Mouse (Mus musculus) adipocyte (in vitro differentiated cells): ENCODE measurements around the gene Gabrb3.
A peak's percentile ranks its signal among the peaks of the same experiment; 100 is the strongest.

Experiments used
- DNase-seq: peaks from one replicate; pipeline ENCODE4 v3.0.0-alpha.2; 2016; ENCODE audit warnings: low spot score

The Gabrb3 gene

GRCm38 (mm10) chr7:57532676-57533075 lies 113.2 kb downstream of the Gabrb3 start:
- DNase-seq = no peak

- peak; percentile 2 for DNase-seq
Measured at GRCm38 (mm10) chr7:57538565-57538964, 119.1 kb downstream of the Gabrb3 start.

- DNase-seq = no peak
Measured at GRCm38 (mm10) chr7:57560732-57561436, 141.4 kb downstream of the Gabrb3 start.

DNA sequence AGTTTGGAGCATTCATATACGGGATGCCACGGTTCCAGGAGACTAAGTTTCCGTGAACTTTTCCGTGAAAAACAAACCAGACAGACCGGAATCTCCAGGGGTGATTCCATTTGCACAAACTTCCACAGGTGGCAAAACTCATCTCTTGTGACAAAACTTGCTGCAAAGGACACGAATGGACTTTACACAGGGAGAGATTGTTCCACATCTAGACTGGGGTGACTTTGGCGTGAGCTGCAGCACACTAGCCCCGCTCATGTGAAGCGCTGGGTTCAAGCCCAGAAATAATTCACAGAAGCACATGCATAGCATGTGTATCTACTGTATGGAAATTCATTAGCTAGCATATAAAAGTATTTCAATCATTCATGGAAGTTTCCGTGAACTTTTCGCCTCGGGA lies 144.9 kb downstream of the Gabrb3 start:
- no peak for DNase-seq

- DNase-seq = no peak
Measured at GRCm38 (mm10) chr7:57590451-57591248, 171.2 kb downstream of the Gabrb3 start.

- DNase-seq = no peak
Measured at GRCm38 (mm10) chr7:57591249-57591577, 171.7 kb downstream of the Gabrb3 start.

GRCm38 (mm10) chr7:57591578-57592431 lies 172.3 kb downstream of the Gabrb3 start:
- no peak for DNase-seq

GRCm38 (mm10) chr7:57597341-57597740 lies 177.8 kb downstream of the Gabrb3 start:
- no peak for DNase-seq

- DNase-seq = no peak
Measured at GRCm38 (mm10) chr7:57618697-57619096, 199.2 kb downstream of the Gabrb3 start.

DNA sequence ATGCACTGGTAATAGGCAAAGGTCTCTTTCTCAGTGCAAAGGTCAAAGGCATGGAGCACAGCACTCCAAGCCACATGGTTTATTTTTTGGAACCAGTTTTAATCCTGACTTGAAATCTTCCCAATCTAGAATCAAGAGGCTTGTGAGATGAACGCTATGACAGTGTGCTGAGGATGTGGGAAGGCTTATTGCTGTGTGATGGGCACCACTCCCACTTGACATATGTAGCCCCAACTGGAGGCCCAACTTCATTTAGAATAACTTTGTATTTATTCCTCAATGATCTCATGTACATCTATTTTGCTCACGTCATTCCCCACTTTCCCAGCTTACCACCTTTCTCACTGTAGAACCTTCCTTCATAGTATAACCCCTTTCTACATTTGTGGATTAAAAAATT lies 200.5 kb downstream of the Gabrb3 start:
- DNase-seq = no peak

DNA sequence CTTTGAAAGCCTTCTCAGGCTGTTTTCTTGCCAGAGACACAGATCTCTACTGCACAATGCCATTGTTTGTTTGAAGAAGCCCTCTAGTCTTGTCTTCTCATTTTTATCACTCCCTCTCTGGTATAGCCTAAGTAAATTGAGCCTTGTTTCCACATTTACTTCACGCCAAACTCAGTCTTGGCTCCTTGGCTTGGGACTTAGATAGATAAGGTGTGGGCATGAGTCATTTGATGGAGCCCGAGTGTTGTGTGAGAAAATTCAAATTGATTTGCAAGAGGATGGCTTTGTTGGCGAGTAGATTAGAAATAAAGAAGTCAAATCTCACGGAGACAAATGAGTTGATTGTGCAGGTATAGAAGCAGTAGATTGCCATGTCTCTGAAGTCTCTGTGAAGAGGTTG lies 204.2 kb downstream of the Gabrb3 start:
- no peak for DNase-seq

DNA sequence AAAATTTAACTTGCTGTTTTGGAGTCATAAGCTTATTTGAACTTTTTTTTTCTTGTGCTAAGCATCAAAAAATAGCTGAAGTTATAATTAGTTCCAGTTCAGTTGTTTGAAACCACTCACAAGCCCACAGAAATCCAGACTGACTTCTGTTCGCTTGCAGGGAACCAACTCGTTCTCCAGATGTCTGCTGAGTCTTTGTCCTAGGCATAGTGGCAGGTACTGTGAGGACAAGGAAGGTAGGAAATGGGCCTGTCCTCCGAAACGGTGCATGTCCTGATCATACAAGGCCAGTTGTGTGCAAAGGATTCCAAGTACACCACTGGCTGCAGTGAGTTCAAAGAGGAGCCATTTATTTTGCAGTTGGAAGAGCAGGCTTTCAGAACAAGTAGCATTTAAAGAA lies 215.5 kb downstream of the Gabrb3 start:
- no peak for DNase-seq

DNA sequence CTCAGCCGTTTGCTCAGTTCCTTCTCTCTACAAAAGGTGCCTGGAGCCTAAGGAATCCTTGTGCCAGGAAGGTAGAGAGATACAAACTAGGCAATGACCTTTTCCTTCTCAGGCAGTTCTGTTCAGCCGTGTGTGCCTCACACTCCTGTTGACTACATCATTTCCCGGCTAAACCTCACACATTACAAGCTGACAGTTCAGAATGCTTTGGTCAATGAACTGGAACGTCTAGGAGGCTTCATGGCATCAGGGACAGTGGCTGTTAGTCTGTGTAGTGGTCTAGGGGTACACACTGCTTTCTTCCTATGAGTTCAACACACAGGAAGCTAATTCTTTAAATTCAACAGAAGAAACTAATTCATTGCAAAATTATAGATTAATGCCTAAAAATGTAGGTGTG lies 216.2 kb downstream of the Gabrb3 start:
- no peak for DNase-seq

DNA sequence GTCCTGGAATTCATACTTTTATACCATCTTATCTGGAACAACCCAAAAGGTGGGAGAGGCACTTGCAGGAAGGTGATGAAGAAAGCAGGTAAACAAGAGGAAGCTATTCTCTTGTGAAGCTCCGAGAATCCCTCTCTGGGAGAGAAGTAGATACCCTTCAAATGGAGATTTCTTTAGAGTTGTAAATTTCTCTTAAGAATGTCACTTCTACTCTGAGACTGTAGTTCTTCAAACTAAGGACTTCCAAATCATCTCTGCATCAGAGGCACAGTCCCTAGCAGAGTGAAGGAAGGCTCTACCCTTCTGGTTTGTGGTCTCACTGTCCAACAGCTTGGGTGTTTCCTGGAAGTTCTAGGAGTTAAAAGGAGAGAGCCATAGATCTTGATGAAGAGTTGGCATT lies 221.3 kb downstream of the Gabrb3 start:
- no peak for DNase-seq

GRCm38 (mm10) chr7:57647345-57647744 lies 227.9 kb downstream of the Gabrb3 start:
- no peak for DNase-seq

DNA sequence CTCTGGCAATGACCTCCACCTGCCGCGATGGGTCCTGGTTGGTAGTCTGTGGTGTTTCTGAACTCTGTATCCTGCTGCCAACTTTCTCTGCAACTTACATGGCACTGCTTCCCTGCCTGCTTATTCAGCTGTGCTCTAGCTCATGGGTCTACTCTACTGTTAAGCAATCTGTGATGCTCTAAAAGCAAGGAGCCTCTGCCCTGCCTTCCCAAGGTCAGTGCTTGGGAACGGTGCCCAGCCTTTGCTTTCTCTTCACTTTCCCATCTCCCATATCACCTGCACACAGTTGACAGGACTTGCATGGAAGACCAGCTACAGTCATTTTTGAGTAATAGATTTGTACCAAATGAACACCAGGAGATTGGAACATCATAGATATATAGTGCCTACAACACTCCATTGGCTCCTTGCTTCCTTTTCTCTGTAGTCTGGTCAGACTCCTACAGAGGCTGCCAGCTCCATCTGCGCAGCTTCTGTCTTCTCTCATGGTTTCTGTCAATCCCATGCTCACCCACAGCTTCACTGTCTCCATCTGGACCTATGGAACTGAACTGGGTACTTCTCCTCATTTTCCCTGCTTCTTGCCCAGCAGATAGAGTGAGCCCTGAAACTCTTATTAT lies 228.8 kb downstream of the Gabrb3 start:
- DNase-seq = no peak

GRCm38 (mm10) chr7:57677352-57677751 lies 257.9 kb downstream of the Gabrb3 start:
- no peak for DNase-seq

- no peak for DNase-seq
Measured at GRCm38 (mm10) chr7:57689836-57690235, 270.3 kb downstream of the Gabrb3 start.

DNA sequence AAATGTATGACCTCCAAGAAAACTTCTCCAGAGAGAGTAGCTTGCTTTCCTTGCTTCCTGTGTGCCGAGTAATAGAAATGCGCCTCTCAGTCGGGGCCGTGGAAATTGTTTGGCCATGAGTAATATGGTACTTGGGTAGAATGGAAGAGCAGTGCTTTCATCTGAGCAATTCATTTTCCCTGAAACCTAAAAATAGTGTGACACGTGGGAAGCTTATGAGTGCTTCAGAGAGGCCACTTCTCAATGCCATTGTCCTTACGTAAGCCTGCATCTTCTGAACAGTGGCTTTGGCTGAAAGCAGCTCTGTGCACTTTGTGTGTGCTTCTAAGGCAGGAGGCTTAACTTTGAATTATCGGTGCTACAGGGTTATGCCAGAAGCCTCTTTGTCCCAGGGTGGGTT lies 280.9 kb downstream of the Gabrb3 start:
- no peak for DNase-seq

DNA sequence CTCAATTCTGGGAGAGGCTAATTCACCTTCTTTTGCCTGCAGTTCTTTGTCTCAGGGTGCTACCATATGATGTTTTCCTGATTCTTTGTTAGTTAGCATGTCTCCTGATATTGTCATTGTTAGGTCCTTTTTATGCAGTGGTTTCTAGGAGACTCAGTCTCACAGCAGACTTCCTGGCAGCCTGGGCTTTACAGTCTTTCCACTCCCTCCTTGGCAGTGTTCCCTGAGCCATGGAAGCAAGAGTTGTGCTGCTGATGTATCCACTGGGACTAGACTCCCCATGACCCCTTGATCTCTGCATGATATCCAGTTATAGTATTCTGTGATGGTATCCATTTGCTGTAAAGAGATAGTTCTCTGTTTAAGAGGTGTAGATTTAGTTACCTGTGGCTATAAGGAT lies 281.6 kb downstream of the Gabrb3 start:
- no peak for DNase-seq

- DNase-seq = no peak
Measured at GRCm38 (mm10) chr7:57703580-57703979, 284.1 kb downstream of the Gabrb3 start.

GRCm38 (mm10) chr7:57706092-57706491 lies 286.6 kb downstream of the Gabrb3 start:
- DNase-seq = no peak
